Mouse (Mus musculus) small intestine, adult 10 weeks (tissue): ENCODE results near the gene Scrn1. TPM values are rescaled to one million over a fixed set of nuclear protein-coding genes. Genes with fewer than 3 reads are reported as not detected.

Experiments
- polyA plus RNA-seq: library from polyadenylated mRNA; stranded (reverse); fragments of 350-450 nt; fragmentation: Illumina TruSeq; extraction: RNeasy Lipid Tissue Mini Kit (QIAGEN cat#74804); gene quantifications from one replicate; pipeline ENCODE4 v1.2.3, GENCODE M21; 2014; ENCODE audit warnings: low replicate concordance

The Scrn1 gene
- polyA plus RNA-seq = 0.52 TPM

GRCm38 (mm10) chr6:54565665-54566545 is at the start of gene Scrn1:
Gene Scrn1, minus strand, starts transcription at chr6:54566489.

GRCm38 (mm10) chr6:54597208-54597607 is 30.9 kb upstream of the Scrn1 start, which contains the start of gene Fkbp14:
Gene Fkbp14, minus strand, starts transcription at chr6:54597308.

GRCm38 (mm10) chr6:54594469-54595329 is 28.4 kb upstream of the Scrn1 start, which contains the start of gene Plekha8:
Gene Plekha8, plus strand, starts transcription at chr6:54595111.

Other genes starting within 250 kb of the Scrn1 start
- gene Prr15, start 240.7 kb downstream of the Scrn1 start, polyA plus RNA-seq = 49.9 TPM
- gene Wipf3, start 136.9 kb downstream of the Scrn1 start, polyA plus RNA-seq = 12.8 TPM
- 37.8 TPM for gene Plekha8, start 28.6 kb upstream of the Scrn1 start, polyA plus RNA-seq
- gene Fkbp14, start 30.8 kb upstream of the Scrn1 start, polyA plus RNA-seq = 8.1 TPM
- 2.9 TPM for gene Mturn, start 115.1 kb upstream of the Scrn1 start, polyA plus RNA-seq